26 mouse cellular contexts compared by ENCODE assay signal in genomic region chr2:131945765-131946164, GRCm38 (mm10). TPM values are rescaled to one million over a fixed set of nuclear protein-coding genes. Genes with fewer than 3 reads are reported as not detected.
DNase-seq lines count a peak whose midpoint lies in the region; ATAC-seq lines count a peak whose summit lies in the region.
"Had no signal": no experiment of that assay in that cellular context is flagged by ENCODE, and none has a peak within 500 bp of the region (broad histone marks: within the 10 kb centered on the region; RNA-seq: fewer than 3 reads in every experiment).

No protein-coding gene starts in this region.

- H3K4me3 ChIP-seq in lung, embryonic 15.5 days: no peak overlapping the region
- H3K4me3 ChIP-seq in liver, embryonic 12.5 days: no peak overlapping the region
- H3K4me3 ChIP-seq: embryonic facial prominence, embryonic 15.5 days; hindbrain, embryonic 10.5 days; limb, embryonic 15.5 days; midbrain, embryonic 15.5 days; myocyte had no signal

- peaks cover 6% of the 10 kb centered on the region; the same call in 1 of the 2 replicates for H3K27me3 ChIP-seq in lung, embryonic 15.5 days
- peaks cover 14% of the 10 kb centered on the region; the same call in 1 of the 2 replicates for H3K27me3 ChIP-seq in liver, embryonic 12.5 days (replicated peaks)
- H3K27me3 ChIP-seq: embryonic facial prominence, embryonic 15.5 days had no signal

- no peaks in the 10 kb centered on the region for H3K36me3 ChIP-seq in lung, embryonic 15.5 days
- H3K36me3 ChIP-seq in liver, embryonic 12.5 days: no peaks in the 10 kb centered on the region
- H3K36me3 ChIP-seq: embryonic facial prominence, embryonic 15.5 days; hindbrain, embryonic 10.5 days; limb, embryonic 15.5 days; midbrain, embryonic 15.5 days had no signal

- WGBS in lung, embryonic 15.5 days: 70% methylated on average over 6 of the region's 6 CpGs
- 56% methylated on average over 6 of the region's 6 CpGs for WGBS in liver, embryonic 12.5 days (ENCODE audit: insufficient replicate concordance)

- no peak for ATAC-seq in lung, embryonic 15.5 days (ENCODE audit: borderline replicate concordance, extremely low read depth, low FRiP score, low TSS enrichment)
- no peak for ATAC-seq in liver, embryonic 12.5 days
- ATAC-seq: liver, postnatal 0 days; midbrain, embryonic 15.5 days had no signal

- no peak overlapping the region for H3K4me2 ChIP-seq in lung, embryonic 15.5 days
- H3K4me2 ChIP-seq in liver, embryonic 12.5 days: no peak overlapping the region
- H3K4me2 ChIP-seq: embryonic facial prominence, embryonic 15.5 days; limb, embryonic 15.5 days; midbrain, embryonic 15.5 days had no signal

- peak overlapping the region; percentile 51 for H3K27ac ChIP-seq in lung, embryonic 15.5 days
- no peak overlapping the region for H3K27ac ChIP-seq in liver, embryonic 12.5 days
- H3K27ac ChIP-seq: embryonic facial prominence, embryonic 15.5 days; hindbrain, embryonic 10.5 days; limb, embryonic 15.5 days; midbrain, embryonic 15.5 days had no signal

- H3K9me3 ChIP-seq in lung, embryonic 15.5 days: no peaks in the 10 kb centered on the region
- no peaks in the 10 kb centered on the region for H3K9me3 ChIP-seq in liver, embryonic 12.5 days (replicated peaks)
- H3K9me3 ChIP-seq: embryonic facial prominence, embryonic 15.5 days; hindbrain, embryonic 10.5 days; limb, embryonic 15.5 days; midbrain, embryonic 15.5 days had no signal

- peak; percentile 0 for DNase-seq in heart, postnatal 25 days (ENCODE audit: low spot score)
- no peak for DNase-seq in heart, adult 8-10 months (ENCODE audit: low spot score)
- no peak for DNase-seq in lung, postnatal 36 days
- peak; percentile 1 for DNase-seq in urinary bladder, postnatal 25 days (ENCODE audit: low spot score)
- DNase-seq in urinary bladder, adult 2 months (ENCODE audit: low spot score): no peak
- DNase-seq: adrenal gland, postnatal 36 days; B cell, adult 2 months; cerebellum, postnatal 36 days; kidney, adult 2 months; kidney, postnatal 14 days; liver, postnatal 0 days; thymus, postnatal 25 days had no signal

- peaks cover 8% of the 10 kb centered on the region; the same call in 1 of the 2 replicates for H3K4me1 ChIP-seq in lung, embryonic 15.5 days
- peaks cover 5% of the 10 kb centered on the region for H3K4me1 ChIP-seq in liver, embryonic 12.5 days

- no peak overlapping the region for H3K9ac ChIP-seq in lung, embryonic 15.5 days
- H3K9ac ChIP-seq in liver, embryonic 12.5 days: no peak overlapping the region
- H3K9ac ChIP-seq: embryonic facial prominence, embryonic 15.5 days; limb, embryonic 15.5 days; liver, postnatal 0 days; midbrain, embryonic 15.5 days had no signal

- intact Hi-C loops in heart, postnatal 25 days (cut with DNase I): loop anchor here (5.0 to 10.0 kb wide), 2 partner anchors 43 to 401 kb away; no protein-coding TSS in a partner anchor

RNA-seq across cellular contexts. Expression of gene Prnd, which starts 4.9 kb away (rescaled TPM):
- 1 to 10 TPM; 1.4 to 2.0 TPM for total RNA-seq in heart, postnatal 25 days (2021)
- total RNA-seq in heart, adult 8-10 months (2022): 1 to 10 TPM in 2 of 4 experiments, under 1 TPM in 2; 0.22 to 1.8 (median 1.2) TPM
- 44.2 and 44.8 TPM in 2 replicates for polyA plus RNA-seq in lung, embryonic 15.5 days (2015; fragmentation: Nextera tagmentation; extraction: Ambion mirVana)
- 0.90 and 1.2 TPM in 2 replicates for polyA plus RNA-seq in urinary bladder, adult 2 months (2012; rRNA removed)
- 0.41 and 0.84 TPM in 2 replicates for polyA plus RNA-seq in liver, embryonic 12.5 days (2016; fragmentation: Nextera tagmentation; extraction: Ambion mirVana)
- total RNA-seq: left cerebral cortex, postnatal 25 days; megakaryocyte-erythroid progenitor cell, adult 5-6 weeks had no signal
- polyA plus RNA-seq: myocyte had no signal

RNA-seq across cellular contexts. Expression of gene Prn, which starts 36.0 kb away (rescaled TPM):
- 1 to 10 TPM; 1.9 to 2.5 TPM for total RNA-seq in heart, postnatal 25 days (2021)
- total RNA-seq in heart, adult 8-10 months (2022): under 1 TPM in 3 of 4 experiments, not detected in 1; 0.20 to 0.69 (median 0.38) TPM
- not detected in 2 replicates for polyA plus RNA-seq in lung, embryonic 15.5 days (2015; fragmentation: Nextera tagmentation; extraction: Ambion mirVana)
- polyA plus RNA-seq in urinary bladder, adult 2 months (2012; rRNA removed): 0.07 TPM in 1 of 2 replicates, not detected in the other
- not detected in 2 replicates for polyA plus RNA-seq in liver, embryonic 12.5 days (2016; fragmentation: Nextera tagmentation; extraction: Ambion mirVana)
- total RNA-seq: gastrocnemius, adult 8-10 months; layer of hippocampus, postnatal 25 days; megakaryocyte-erythroid progenitor cell, adult 5-6 weeks had no signal
- polyA plus RNA-seq: cerebellum, adult 2 months; embryonic facial prominence, embryonic 15.5 days; heart, embryonic 16.5 days; hindbrain, embryonic 10.5 days; kidney, adult 2 months; limb, embryonic 15.5 days; liver, postnatal 0 days; midbrain, embryonic 15.5 days; neural tube, embryonic 14.5 days had no signal

RNA-seq across cellular contexts. Expression of gene Prnp, which starts 36.0 kb away (rescaled TPM):
- total RNA-seq in heart, postnatal 25 days (2021): 10 to 100 TPM; 89.2 to 90.0 TPM
- 100 to 1,000 TPM; 135 to 164 (median 149) TPM for total RNA-seq in heart, adult 8-10 months (2022)
- 53.2 and 57.0 TPM in 2 replicates for polyA plus RNA-seq in lung, embryonic 15.5 days (2015; fragmentation: Nextera tagmentation; extraction: Ambion mirVana)
- polyA plus RNA-seq in urinary bladder, adult 2 months (2012; rRNA removed): 161 and 189 TPM in 2 replicates
- 37.8 and 37.9 TPM in 2 replicates for polyA plus RNA-seq in liver, embryonic 12.5 days (2016; fragmentation: Nextera tagmentation; extraction: Ambion mirVana)

Comparison
In these comparisons a context has a peak if more than half of its experiments do, and no peak if none do; other contexts are left out.
1. DNase-seq: peak in heart, postnatal 25 days (single experiment) and urinary bladder, postnatal 25 days (single experiment); none in heart, adult 8-10 months (single experiment), lung, postnatal 36 days (single experiment) and urinary bladder, adult 2 months (single experiment).
2. RNA of gene Prnd, which starts 4.9 kb away (polyA plus RNA-seq): 44.2 to 44.8 TPM in lung, embryonic 15.5 days; 0.90 to 1.2 TPM in urinary bladder, adult 2 months and 0.41 to 0.84 TPM in liver, embryonic 12.5 days; every median in the first group is over 10 times any median in the second.